Mouse (Mus musculus): ENCODE results near the gene Tpi1.

DNA sequence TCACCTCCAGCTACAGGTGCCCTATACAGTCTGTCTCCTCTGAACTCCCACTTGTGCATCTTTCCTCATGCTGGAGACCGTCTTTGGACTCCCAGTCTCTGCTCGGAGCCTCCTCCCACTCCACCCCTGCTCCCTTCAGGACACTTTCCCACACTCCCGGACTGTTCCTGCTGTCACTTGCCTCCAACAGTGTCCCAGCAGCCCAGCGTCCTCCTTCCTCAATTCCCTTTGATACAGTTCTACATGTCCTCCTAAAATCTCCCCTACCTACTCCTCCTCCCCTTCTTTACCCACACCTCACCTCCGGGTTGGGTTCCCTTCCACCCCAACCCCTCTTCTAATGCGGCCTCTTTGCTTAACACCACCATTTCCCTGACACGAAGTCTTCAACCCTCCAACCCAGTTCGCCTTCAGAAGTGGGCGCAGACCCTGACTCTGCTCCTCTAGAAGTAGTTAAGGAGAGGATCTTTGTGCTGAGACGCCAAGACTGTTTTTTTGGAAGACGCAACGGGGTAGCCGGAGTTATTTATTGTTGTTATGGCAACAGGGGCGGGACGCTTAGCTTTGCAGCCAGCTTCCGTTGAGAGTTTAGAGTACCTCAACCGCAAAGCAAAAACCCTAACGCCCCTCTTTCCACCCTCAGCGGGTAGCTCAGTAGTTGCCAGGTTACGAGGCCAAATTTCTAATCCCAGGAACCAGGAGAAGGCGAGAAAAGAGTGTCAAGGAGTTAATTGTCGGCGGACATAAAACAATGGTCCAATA lies 34.7 kb downstream of the Tpi1 start, which contains the start of gene Lrrc23:
- TF ChIP-seq POLR2A (IDR thresholded peaks at IDR 0.05; ENCODE audit: insufficient read depth, low read depth, low read length) = no peak
- TF ChIP-seq CTCF (IDR thresholded peaks at IDR 0.05; ENCODE audit: insufficient read depth, low read depth, low read length) = no peak

All from olfactory bulb, adult 2 months (tissue).